Mouse (Mus musculus) spleen, adult 2 months (tissue): ENCODE results near the gene Abca17.

ENCODE experiments used
- CTCF ChIP-seq: fragments of 200-500 bp; IDR thresholded peaks from 2 replicates; pipeline ENCODE4 v1.5.1; 2011; ENCODE audit warnings: mild to moderate bottlenecking, inconsistent platforms; ENCODE audit not compliant: insufficient read depth, insufficient read length, insufficient replicate concordance; ENCODE audit errors: extremely low read depth
- POLR2A ChIP-seq: fragments of 200-500 bp; IDR thresholded peaks from 2 replicates; pipeline ENCODE4 v1.6.1; 2011; ENCODE audit warnings: low read depth, low read length, inconsistent platforms

GRCm38 (mm10) chr17:24279907-24280306 is 71.0 kb downstream of the Abca17 start:
- no peak for TF ChIP-seq CTCF
- TF ChIP-seq POLR2A: no peak
